Mouse (Mus musculus) limb, embryonic 11.5 days (tissue): Measurements from ENCODE around the gene Gadd45g. TPM values are rescaled to one million over a fixed set of nuclear protein-coding genes. Genes with fewer than 3 reads are reported as not detected.

Experiments used
- ATAC-seq: fragments of 200-750 bp; cut with Nextera tagmentation; 2 replicates; pipeline ENCODE4 v1.8.0; 2017; ENCODE audit warnings: low read depth; ENCODE audit not compliant: insufficient number of reproducible peaks, low FRiP score, low TSS enrichment
- DNase-seq: peaks from one replicate; pipeline ENCODE4 v3.0.0-alpha.2; 2015; ENCODE audit warnings: low spot score
- H3K27ac ChIP-seq: fragments of 300-500 bp; sonication (generic); replicated peaks from 2 replicates; pipeline ENCODE4 v1.5.1; 2014; ENCODE audit warnings: low read depth, mild to moderate bottlenecking, low read length
- H3K27me3 ChIP-seq: fragments of 300-500 bp; sonication (generic); 2 replicates; pipeline ENCODE4 v1.6.1; 2014; ENCODE audit warnings: mild to moderate bottlenecking, low read length, mixed read lengths; ENCODE audit not compliant: control insufficient read depth, insufficient read depth
- H3K36me3 ChIP-seq: fragments of 300-500 bp; sonication (generic); 2 replicates; pipeline ENCODE4 v1.6.1; 2014; ENCODE audit warnings: mild to moderate bottlenecking, low read length, moderate library complexity, mixed read lengths; ENCODE audit not compliant: control insufficient read depth, insufficient read depth
- H3K4me1 ChIP-seq: fragments of 300-500 bp; sonication (generic); 2 replicates; pipeline ENCODE4 v1.6.1; 2014; ENCODE audit warnings: low read length, mixed read lengths; ENCODE audit not compliant: control insufficient read depth, insufficient read depth
- H3K4me2 ChIP-seq: fragments of 300-500 bp; sonication (generic); 2 replicates; pipeline ENCODE4 v1.6.1; 2014; ENCODE audit warnings: low read depth, mild to moderate bottlenecking, moderate library complexity; ENCODE audit not compliant: severe bottlenecking
- H3K4me3 ChIP-seq: fragments of 300-500 bp; sonication (generic); 2 replicates; pipeline ENCODE4 v1.5.1; 2014; ENCODE audit warnings: low read depth, low read length
- H3K9ac ChIP-seq: fragments of 300-500 bp; sonication (generic); 2 replicates; pipeline ENCODE4 v1.6.1; 2014; ENCODE audit warnings: mild to moderate bottlenecking, low read length
- H3K9me3 ChIP-seq: fragments of 300-500 bp; sonication (generic); 2 replicates; pipeline ENCODE4 v1.6.1; 2016; ENCODE audit warnings: low read length; ENCODE audit not compliant: control insufficient read depth
- WGBS: fragments of 180-500 bp; shearing (Covaris S2); extraction: QIAGEN DNeasy Blood & Tissue Kit; methylation state at CpG from one replicate; pipeline ENCODE4 v1.1.7; 2014; 5-methylcytosine and 5-hydroxymethylcytosine counted together
- polyA plus RNA-seq: library from polyadenylated mRNA; unstranded; fragments of >200 nt; fragmentation: Nextera tagmentation; extraction: Ambion mirVana; gene quantifications from 2 replicates; pipeline ENCODE4 v1.2.1, GENCODE M21; 2014

Gene Gadd45g
- polyA plus RNA-seq, 1 experiment from 2014 or later, result 20.5 TPM

DNA sequence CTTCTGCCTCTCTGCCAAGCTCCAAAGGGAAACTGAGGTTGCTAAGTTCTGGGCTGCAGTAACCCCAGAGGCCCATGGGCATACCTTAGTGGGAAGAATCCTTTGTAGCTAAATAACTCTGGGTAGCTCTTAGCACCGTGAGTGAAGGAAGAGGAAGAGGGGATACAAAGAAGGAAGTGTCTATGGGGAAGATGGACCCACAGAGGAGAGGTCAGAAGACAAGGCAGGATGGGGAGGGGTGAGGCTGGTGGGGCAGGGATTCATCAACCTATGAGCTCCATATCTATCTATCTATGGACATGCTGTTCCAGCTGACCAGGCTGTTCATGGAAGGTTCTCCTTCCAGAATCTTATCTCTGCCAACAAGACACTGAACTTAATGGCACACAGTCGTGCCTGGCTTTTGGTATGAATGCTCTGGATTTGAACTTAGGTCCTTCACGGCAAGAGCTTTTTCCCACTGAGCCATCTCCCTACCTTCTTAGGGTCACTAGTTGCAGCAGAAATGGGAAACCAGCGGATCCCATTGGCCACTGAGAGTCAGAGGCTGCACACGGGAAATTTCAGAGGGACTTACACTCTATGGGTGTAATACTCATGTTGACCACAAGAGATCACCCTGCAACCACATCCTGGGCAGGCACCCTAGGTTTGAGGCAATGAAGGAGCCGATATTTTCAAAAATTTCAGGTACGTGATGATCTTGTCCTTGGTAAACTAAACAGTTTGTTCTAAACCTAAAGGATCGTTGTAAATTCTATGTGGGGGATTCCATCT is 7.0 kb upstream of the Gadd45g start:
- Histone ChIP-seq H3K9ac (no peak overlapping the region), H3K4me3 (no peak overlapping the region), H3K4me1 (peaks cover 24% of the 10 kb centered on the region), H3K36me3 (no peaks in the 10 kb centered on the region), H3K4me2 (no peak overlapping the region), H3K27me3 (no peaks in the 10 kb centered on the region), H3K27ac (no peak overlapping the region), H3K9me3 (no peaks in the 10 kb centered on the region)
- ATAC-seq, result peak; percentile 58; the same call in 1 of the 2 replicates
- peak; percentile 51 for DNase-seq
- 28% methylated on average over 8 of the region's 8 CpGs for WGBS

- Histone ChIP-seq H3K36me3 (no peaks in the 10 kb centered on the region), H3K4me3 (no peak overlapping the region), H3K4me1 (peaks cover 24% of the 10 kb centered on the region), H3K9ac (no peak overlapping the region), H3K27ac (no peak overlapping the region), H3K9me3 (no peaks in the 10 kb centered on the region), H3K27me3 (no peaks in the 10 kb centered on the region), H3K4me2 (no peak overlapping the region)
- ATAC-seq, result no peak
- no peak for DNase-seq
- WGBS, result 38% methylated on average over 6 of the region's 6 CpGs
Observed at GRCm38 (mm10) chr13:51840702-51841101, 5.8 kb upstream of the Gadd45g start.

DNA sequence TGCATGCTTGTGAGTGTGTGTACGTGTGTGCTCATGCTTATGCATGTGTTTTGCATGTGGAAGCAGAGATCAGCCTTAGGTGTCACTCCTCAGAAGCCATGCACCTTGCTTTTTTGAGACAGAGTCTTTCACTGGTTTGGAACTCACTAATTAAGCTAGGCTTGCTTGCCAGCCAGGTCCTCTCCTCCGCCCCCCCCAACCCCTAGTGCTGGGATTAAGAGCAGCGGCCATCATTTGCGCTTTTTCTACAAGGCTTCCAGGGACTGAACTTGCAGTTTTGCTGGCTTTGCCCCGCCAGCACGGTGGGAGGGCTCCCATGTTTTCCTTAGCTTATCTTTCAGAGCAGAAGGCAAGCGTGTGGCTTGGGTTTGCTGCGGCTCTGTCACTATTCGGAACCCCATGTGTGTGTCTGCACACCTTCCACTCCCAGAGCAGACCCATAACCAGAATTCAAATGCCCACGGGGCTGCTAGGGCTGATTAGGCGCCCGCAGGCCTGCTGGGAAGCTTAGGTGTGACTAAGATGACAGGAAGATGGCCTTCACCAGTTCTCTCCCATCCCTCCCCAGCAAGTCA is 4.8 kb upstream of the Gadd45g start:
- H3K27me3 ChIP-seq, result no peaks in the 10 kb centered on the region
- H3K4me2 ChIP-seq, result peak overlapping the region; percentile 26; the same call in 1 of the 2 replicates
- DNase-seq, result peak; percentile 58
- no peaks in the 10 kb centered on the region for H3K36me3 ChIP-seq
- H3K4me3 ChIP-seq, result peak overlapping the region; percentile 1; the same call in 1 of the 2 replicates
- H3K9me3 ChIP-seq, result no peaks in the 10 kb centered on the region
- 10% methylated on average over 12 of the region's 12 CpGs for WGBS
- H3K4me1 ChIP-seq, result peaks cover 24% of the 10 kb centered on the region
- H3K9ac ChIP-seq, result no peak overlapping the region
- no peak for ATAC-seq
- peak overlapping the region; percentile 30; the same call in 1 of the 2 replicates for H3K27ac ChIP-seq

DNA sequence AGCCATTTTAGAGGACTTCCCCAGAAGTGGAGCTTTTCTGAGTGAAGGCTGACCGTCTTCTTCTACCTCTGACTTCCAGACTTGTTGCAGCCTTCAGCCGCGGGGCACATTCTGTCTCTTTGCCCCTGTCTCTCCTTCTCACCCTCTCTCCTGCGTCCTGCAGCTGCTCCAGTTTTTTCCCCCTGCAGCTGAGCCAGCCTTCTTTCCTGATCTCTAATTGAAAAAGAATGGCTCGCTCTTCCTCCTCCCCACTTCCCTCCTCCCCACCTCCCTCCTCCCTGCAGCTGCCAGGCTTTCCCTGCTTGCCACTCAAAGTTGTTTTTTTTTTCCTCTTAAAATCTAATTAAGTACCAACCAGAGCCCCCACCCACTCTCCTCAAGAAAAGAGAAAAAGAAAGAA is 4.3 kb upstream of the Gadd45g start:
- 3% methylated on average over 5 of the region's 5 CpGs for WGBS
- DNase-seq (peak; percentile 66), ATAC-seq (no peak)
- H3K4me3 ChIP-seq, result peak overlapping the region; percentile 1; the same call in 1 of the 2 replicates
- no peak overlapping the region for H3K9ac ChIP-seq
- H3K36me3 ChIP-seq, result no peaks in the 10 kb centered on the region
- peaks cover 24% of the 10 kb centered on the region for H3K4me1 ChIP-seq
- peak overlapping the region; percentile 31 for H3K4me2 ChIP-seq
- H3K9me3 ChIP-seq, result no peaks in the 10 kb centered on the region
- H3K27ac ChIP-seq, result peak overlapping the region; percentile 30; the same call in 1 of the 2 replicates
- no peaks in the 10 kb centered on the region for H3K27me3 ChIP-seq

DNA sequence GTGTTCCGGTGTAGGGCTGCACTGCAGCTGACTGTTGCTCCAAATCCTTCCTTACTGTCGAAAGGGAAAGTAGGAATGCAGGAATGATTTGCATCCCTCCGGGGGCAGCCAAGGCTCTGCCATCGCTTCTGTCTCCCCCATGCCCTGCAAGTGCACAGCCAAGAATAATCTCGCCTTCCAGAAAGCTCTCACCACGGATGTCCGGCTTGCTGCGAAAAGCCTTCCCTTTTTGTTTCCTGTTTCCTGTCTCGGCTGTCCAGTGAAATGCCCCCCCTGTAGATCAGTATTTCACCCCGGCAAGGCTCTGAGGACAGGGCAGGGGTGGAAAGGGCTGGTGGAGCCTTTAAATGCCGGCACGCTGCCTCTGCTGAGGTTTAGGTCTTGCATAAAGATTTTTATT is 3.7 kb upstream of the Gadd45g start:
- Histone ChIP-seq H3K9ac (peak overlapping the region; percentile 47; the same call in 1 of the 2 replicates), H3K36me3 (no peaks in the 10 kb centered on the region), H3K4me2 (peak overlapping the region; percentile 31), H3K27me3 (no peaks in the 10 kb centered on the region), H3K4me3 (no peak overlapping the region), H3K4me1 (peaks cover 28% of the 10 kb centered on the region), H3K27ac (no peak overlapping the region; the same call in 1 of the 2 replicates), H3K9me3 (no peaks in the 10 kb centered on the region)
- 4% methylated on average over 12 of the region's 12 CpGs for WGBS
- DNase-seq (peak; percentile 59), ATAC-seq (no peak)

DNA sequence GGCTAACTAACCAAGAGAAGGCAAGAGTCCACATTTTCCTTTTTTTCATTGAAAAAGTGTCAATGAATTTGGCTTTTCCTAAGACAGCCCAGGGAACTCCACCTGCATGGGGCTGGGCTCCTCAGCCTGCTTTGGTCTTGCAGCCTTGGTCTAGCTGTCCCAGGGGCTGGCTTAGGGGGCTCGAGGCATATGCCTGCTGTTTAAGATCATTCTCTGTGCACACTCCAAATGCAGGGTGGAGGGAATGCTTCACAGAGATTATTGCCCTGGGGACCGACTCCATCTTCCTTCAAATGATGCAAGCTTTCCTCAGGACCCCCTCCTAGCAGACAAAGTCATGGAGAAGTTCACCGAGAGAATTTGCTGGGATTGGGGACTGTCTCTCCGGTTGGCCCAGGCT is 3.2 kb upstream of the Gadd45g start:
- WGBS, result 67% methylated on average over 4 of the region's 4 CpGs
- H3K9me3 ChIP-seq, result no peaks in the 10 kb centered on the region
- H3K27ac ChIP-seq, result no peak overlapping the region
- no peak overlapping the region for H3K4me2 ChIP-seq
- H3K9ac ChIP-seq, result no peak overlapping the region
- H3K4me1 ChIP-seq, result peaks cover 28% of the 10 kb centered on the region
- H3K36me3 ChIP-seq, result no peaks in the 10 kb centered on the region
- no peak for ATAC-seq
- H3K4me3 ChIP-seq, result no peak overlapping the region
- H3K27me3 ChIP-seq, result no peaks in the 10 kb centered on the region
- DNase-seq, result no peak

DNA sequence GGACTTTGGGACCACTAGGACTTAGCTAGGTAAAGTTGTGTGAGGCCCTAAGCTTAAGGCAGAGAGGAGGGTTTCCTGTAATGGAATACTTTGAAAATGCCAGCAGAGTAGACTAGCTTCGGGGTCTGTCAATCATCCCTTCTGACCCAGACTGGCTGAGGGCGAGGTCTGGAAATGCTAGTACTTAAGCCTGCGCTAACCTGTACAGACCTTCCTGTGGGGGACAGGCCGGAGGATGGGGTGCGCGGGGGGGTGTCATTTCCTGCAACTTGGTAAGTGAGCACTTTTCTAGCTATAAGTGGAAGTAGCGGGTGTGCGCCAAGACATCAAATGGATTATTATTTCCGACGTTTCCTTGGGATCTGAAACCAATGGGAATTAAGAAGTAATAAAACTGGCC is 2.4 kb upstream of the Gadd45g start:
- no peaks in the 10 kb centered on the region for H3K36me3 ChIP-seq
- no peaks in the 10 kb centered on the region for H3K9me3 ChIP-seq
- H3K4me3 ChIP-seq, result no peak overlapping the region
- 80% methylated on average over 10 of the region's 10 CpGs for WGBS
- peaks cover 28% of the 10 kb centered on the region for H3K4me1 ChIP-seq
- H3K27ac ChIP-seq, result no peak overlapping the region
- no peak overlapping the region for H3K4me2 ChIP-seq
- H3K27me3 ChIP-seq, result no peaks in the 10 kb centered on the region
- ATAC-seq (no peak), DNase-seq (no peak)
- H3K9ac ChIP-seq, result no peak overlapping the region

DNA sequence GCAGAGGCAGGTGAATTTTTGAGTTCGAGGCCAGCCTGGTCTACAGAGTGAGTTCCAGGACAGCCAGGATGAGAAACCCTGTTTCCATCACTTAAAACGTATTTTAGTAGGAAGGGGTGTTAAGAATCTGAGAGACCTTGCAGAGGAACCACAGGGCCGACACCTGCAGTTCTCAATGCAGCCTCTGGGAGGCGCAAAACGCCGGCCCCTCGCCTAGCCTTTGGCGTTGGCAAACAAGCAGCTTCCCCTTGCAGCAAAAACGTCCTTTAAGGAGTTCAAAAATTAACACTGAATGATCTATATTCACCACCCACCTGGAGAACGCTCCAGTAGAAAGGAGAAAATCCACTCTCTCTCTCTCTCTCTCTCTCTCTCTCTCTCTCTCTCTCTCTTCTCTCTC is 1.8 kb upstream of the Gadd45g start:
- ATAC-seq (no peak), DNase-seq (peak; percentile 81)
- Histone ChIP-seq H3K4me2 (no peak overlapping the region), H3K36me3 (no peaks in the 10 kb centered on the region), H3K9ac (no peak overlapping the region), H3K27ac (no peak overlapping the region), H3K27me3 (no peaks in the 10 kb centered on the region), H3K4me3 (no peak overlapping the region), H3K4me1 (peaks cover 32% of the 10 kb centered on the region), H3K9me3 (no peaks in the 10 kb centered on the region)
- WGBS, result 16% methylated on average over 10 of the region's 10 CpGs
